Mouse (Mus musculus) heart, adult 8-10 months (tissue): ENCODE results near the gene Pcca. TPM values are rescaled to one million over a fixed set of nuclear protein-coding genes. Genes with fewer than 3 reads are reported as not detected.

Source experiments
- DNase-seq: peaks from one replicate; pipeline ENCODE4 v3.0.0; 2022; ENCODE audit warnings: low spot score
- total RNA-seq, 4 experiments: library from RNA; stranded (reverse); gene quantifications; 2 replicates each; pipeline ENCODE4 v1.2.4; 2022

Pcca gene
- total RNA-seq, 4 experiments from 2014 or later, result 88.8 to 117 (median 110) TPM

GRCm38 (mm10) chr14:122917676-122918075 lies 383.6 kb downstream of the Pcca start:
- DNase-seq, result no peak

- DNase-seq, result peak; percentile 3
Measured at GRCm38 (mm10) chr14:122920011-122920410, 385.9 kb downstream of the Pcca start.

GRCm38 (mm10) chr14:122936460-122936859 lies 402.3 kb downstream of the Pcca start:
- DNase-seq, result no peak

Other genes with a start within 250 kb of the Pcca start
- not detected for gene Gm5089, start 83.2 kb upstream of the Pcca start, total RNA-seq
- gene Zic5, start 68.6 kb upstream of the Pcca start, total RNA-seq, result not detected
- under 1 TPM in 1 of 4 experiments, not detected in 3; 0.11 TPM for gene Zic2, start 58.9 kb upstream of the Pcca start, total RNA-seq
- not detected for gene Gm10837, start 43.7 kb upstream of the Pcca start, total RNA-seq